Mouse (Mus musculus) kidney, embryonic 15.5 days (tissue): Measurements from ENCODE around the gene Crhr1. TPM values are rescaled to one million over a fixed set of nuclear protein-coding genes. Genes with fewer than 3 reads are reported as not detected.
A peak's percentile ranks its signal among the peaks of the same experiment; 100 is the strongest.

Experiments
- ATAC-seq: fragments of 200-750 bp; cut with Nextera tagmentation; replicated peaks from 2 replicates; pipeline ENCODE4 v1.8.0; 2017; ENCODE audit warnings: moderate TSS enrichment; ENCODE audit not compliant: low FRiP score
- H3K27ac ChIP-seq: fragments of 300-500 bp; sonication (generic); 2 replicates; pipeline ENCODE4 v1.5.1; 2015; ENCODE audit warnings: mild to moderate bottlenecking, inconsistent platforms
- H3K27me3 ChIP-seq: fragments of 300-500 bp; sonication (generic); 2 replicates; pipeline ENCODE4 v1.6.1; 2015; ENCODE audit warnings: inconsistent platforms
- H3K36me3 ChIP-seq: fragments of 300-500 bp; sonication (generic); 2 replicates; pipeline ENCODE4 v1.6.1; 2015; ENCODE audit warnings: inconsistent platforms
- H3K4me1 ChIP-seq: fragments of 300-500 bp; sonication (generic); 2 replicates; pipeline ENCODE4 v1.6.1; 2015; ENCODE audit warnings: inconsistent platforms
- H3K4me2 ChIP-seq: fragments of 300-500 bp; sonication (generic); 2 replicates; pipeline ENCODE4 v1.6.1; 2015; ENCODE audit warnings: moderate library complexity, mild to moderate bottlenecking, inconsistent platforms
- H3K4me3 ChIP-seq: fragments of 300-500 bp; sonication (generic); replicated peaks from 2 replicates; pipeline ENCODE4 v1.5.1; 2015; ENCODE audit warnings: mild to moderate bottlenecking, inconsistent platforms
- H3K9ac ChIP-seq: fragments of 300-500 bp; sonication (generic); 2 replicates; pipeline ENCODE4 v1.6.1; 2015; ENCODE audit warnings: mild to moderate bottlenecking, inconsistent platforms
- H3K9me3 ChIP-seq: fragments of 300-500 bp; sonication (generic); replicated peaks from 2 replicates; pipeline ENCODE4 v1.6.1; 2016; ENCODE audit warnings: inconsistent platforms
- WGBS: fragments of 180-500 bp; shearing (Covaris S2); methylation state at CpG from one replicate; pipeline ENCODE4 v1.1.7; 2015; ENCODE audit warnings: mixed read lengths; 5-methylcytosine and 5-hydroxymethylcytosine counted together
- polyA plus RNA-seq: library from polyadenylated mRNA; unstranded; fragments of >200 nt; fragmentation: Nextera tagmentation; extraction: Ambion mirVana; gene quantifications from 2 replicates; pipeline ENCODE4 v1.2.1, GENCODE M21; 2015

Gene Crhr1
- polyA plus RNA-seq, result 0.06 and 0.13 TPM in 2 replicates

DNA sequence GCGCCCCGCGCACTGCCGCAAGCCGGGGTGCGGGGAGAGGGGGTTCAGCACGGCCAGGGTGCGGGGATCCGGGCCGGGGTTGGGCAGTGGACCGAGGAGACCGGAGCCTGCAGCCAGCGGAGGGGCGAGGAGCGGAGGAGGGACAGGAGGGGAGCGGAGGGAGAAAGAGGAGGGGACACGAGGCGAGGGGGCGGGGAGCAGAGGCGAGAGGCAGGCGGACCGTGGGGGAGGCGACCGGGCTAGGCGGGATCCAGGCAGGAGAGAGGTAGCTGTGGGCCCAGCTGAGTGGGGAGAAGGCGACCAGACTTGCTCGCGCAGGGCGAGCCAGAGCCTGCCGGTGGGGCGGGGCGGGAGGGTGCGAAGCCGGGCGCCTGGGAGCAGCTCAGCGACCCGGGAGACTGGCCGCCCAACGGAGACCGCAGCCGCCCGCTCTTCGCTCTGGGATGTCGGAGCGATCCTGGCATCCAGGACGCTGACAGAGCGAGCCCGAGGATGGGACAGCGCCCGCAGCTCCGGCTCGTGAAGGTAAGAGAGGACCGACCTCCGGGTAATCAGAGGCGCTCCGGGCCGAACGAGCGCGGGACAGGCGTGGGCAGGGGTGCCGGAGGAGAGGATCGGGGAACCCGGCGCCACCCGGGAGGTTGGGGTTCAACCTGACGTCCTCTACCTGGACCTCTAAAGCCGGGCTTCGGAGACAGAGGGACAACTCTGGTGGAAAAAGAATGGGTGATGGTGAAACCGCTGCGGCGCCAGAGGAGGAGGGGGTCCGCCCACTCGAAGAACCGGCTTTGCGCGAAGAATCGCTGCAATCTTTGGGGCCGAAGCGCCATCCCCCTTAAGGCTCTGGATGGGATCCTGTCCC is at the start of gene Crhr1:
Crhr1 (plus strand) TSS at position 276 of the 862 bp plus-strand sequence.
- H3K4me3 ChIP-seq, result peak within 1 kb of the TSS; percentile 56
- H3K9ac ChIP-seq, result peak within 1 kb of the TSS; percentile 43
- H3K9me3 ChIP-seq, result no peaks in the 10 kb centered on the region
- no peaks in the 10 kb centered on the region for H3K36me3 ChIP-seq
- ATAC-seq, result peak; percentile 50
- 1% methylated on average over 77 of the region's 80 CpGs for WGBS
- peaks cover 82% of the 10 kb centered on the region for H3K27me3 ChIP-seq
- H3K27ac ChIP-seq, result no peak within 1 kb of the TSS
- peak within 1 kb of the TSS; percentile 96 for H3K4me2 ChIP-seq
- H3K4me1 ChIP-seq, result peaks cover 25% of the 10 kb centered on the region

DNA sequence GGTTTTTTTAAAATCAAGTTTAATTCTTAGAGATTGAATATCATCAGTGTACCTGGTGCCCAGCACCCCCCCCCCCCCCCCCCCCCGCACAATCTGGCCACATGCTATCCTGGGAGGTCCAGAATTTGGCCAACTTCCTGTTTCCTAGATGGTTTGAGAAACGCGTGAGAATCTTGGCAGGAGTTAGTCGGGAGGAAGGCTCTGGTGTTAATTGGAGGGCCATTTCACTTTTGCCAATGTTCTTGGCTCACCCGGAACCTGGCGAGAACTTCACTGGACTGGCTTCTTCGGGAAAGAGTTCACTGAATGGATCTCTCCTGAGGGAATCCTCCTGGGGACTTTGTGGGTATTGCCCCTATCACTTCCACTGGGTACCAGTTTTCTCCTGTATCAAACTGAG is 49.4 kb upstream of the Crhr1 start:
- H3K4me2 ChIP-seq, result no peak overlapping the region
- no peak overlapping the region for H3K9ac ChIP-seq
- H3K4me1 ChIP-seq, result 0 out of 2 replicates have a peak, but pooled peaks cover 3% of the 10 kb centered on the region
- H3K27ac ChIP-seq, result no peak overlapping the region
- no peaks in the 10 kb centered on the region for H3K9me3 ChIP-seq
- no peak overlapping the region for H3K4me3 ChIP-seq
- ATAC-seq, result no peak
- 82% methylated on average over 7 of the region's 7 CpGs for WGBS
- no peaks in the 10 kb centered on the region for H3K27me3 ChIP-seq
- no peaks in the 10 kb centered on the region for H3K36me3 ChIP-seq

DNA sequence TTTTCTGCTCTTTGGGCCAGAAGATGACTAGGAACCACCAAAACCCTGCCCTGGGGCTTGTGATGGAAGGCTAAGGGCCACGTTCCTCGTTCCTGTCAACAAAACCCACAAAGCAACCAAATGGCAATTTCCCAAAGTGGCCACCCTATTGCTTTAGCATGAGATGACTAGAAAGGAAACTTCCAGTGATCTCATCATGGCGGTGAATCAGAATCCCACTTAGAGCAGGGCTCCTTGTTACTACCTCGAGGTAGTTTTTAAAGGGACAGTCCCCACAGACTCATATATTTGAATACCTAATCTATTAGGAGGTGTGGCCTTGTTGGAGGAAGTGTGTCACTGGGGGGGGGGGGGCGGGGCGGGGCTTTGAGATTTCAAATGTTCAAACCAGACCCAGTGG is 48.9 kb upstream of the Crhr1 start:
- Histone ChIP-seq H3K27me3 (no peaks in the 10 kb centered on the region), H3K4me1 (0 out of 2 replicates have a peak, but pooled peaks cover 3% of the 10 kb centered on the region), H3K9ac (no peak overlapping the region), H3K27ac (no peak overlapping the region), H3K4me2 (no peak overlapping the region), H3K9me3 (no peaks in the 10 kb centered on the region), H3K36me3 (no peaks in the 10 kb centered on the region), H3K4me3 (no peak overlapping the region)
- 76% methylated on average over 6 of the region's 6 CpGs for WGBS
- no peak for ATAC-seq

DNA sequence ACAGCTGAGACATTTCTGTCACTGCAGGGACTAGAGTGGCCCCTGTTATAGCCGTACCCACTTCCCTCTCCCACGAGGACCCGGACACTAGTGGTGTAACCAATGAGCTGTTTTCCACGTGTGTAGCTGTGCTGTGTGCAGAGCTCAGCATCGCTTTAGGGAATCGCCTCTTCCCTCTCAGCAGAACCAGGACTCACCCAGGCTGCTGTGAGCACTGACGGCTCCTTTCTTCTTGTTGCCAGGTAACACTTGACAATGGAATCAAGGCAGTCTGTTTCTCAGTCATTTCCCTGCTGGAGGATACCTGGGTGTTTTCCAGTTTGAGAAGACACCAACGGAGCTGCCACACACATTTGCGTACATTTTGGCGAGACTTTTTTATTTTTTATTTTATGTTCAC is 44.1 kb upstream of the Crhr1 start:
- 70% methylated on average over 10 of the region's 10 CpGs for WGBS
- no peak overlapping the region for H3K9ac ChIP-seq
- no peak overlapping the region for H3K4me3 ChIP-seq
- no peak for ATAC-seq
- H3K36me3 ChIP-seq, result no peaks in the 10 kb centered on the region
- H3K9me3 ChIP-seq, result no peaks in the 10 kb centered on the region
- H3K27ac ChIP-seq, result no peak overlapping the region
- H3K4me1 ChIP-seq, result 0 out of 2 replicates have a peak, but pooled peaks cover 3% of the 10 kb centered on the region
- H3K4me2 ChIP-seq, result no peak overlapping the region
- H3K27me3 ChIP-seq, result no peaks in the 10 kb centered on the region

DNA sequence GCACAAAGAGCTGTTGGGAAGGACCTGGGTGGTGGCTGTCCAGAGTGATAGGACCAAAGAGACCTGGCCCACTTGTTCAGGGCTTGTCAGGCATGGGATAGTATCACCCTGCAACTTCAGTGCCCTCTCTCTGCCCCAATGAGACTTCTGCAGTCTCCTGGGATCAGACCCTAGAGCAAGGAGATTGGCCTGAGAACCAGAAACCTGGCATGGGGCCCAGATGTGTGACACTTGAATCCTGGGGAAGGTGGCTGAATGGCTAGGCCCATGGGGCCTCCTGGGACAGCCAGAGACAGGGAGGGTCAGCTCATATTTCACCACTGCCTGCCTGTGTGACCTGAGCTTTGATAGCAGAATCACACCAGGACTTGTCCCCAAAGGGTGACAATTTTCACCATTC is 41.9 kb upstream of the Crhr1 start:
- H3K36me3 ChIP-seq, result no peaks in the 10 kb centered on the region
- no peak for ATAC-seq
- no peaks in the 10 kb centered on the region for H3K27me3 ChIP-seq
- no peak overlapping the region for H3K4me3 ChIP-seq
- no peaks in the 10 kb centered on the region for H3K9me3 ChIP-seq
- H3K4me1 ChIP-seq, result no peaks in the 10 kb centered on the region
- H3K4me2 ChIP-seq, result no peak overlapping the region
- no peak overlapping the region for H3K9ac ChIP-seq
- no peak overlapping the region for H3K27ac ChIP-seq

DNA sequence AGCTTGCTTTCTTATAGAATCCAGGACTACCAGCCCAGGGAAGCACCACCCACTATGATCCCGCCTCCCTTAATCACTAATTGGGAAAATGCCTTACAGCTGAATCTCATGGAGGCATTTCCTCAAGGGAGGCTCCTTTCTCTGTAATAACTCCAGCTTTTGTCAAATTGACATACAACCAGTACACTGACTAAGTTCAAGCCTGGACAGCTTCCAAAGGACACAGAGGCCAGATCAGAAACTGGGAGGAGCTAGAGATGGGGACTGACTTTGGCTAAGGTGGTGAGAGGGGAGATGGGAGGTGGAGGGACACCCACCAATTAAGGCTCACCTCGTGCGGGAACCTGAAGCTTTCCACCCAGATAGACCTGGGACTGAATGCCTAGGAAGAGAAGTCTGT is 37.5 kb upstream of the Crhr1 start:
- Histone ChIP-seq H3K36me3 (no peaks in the 10 kb centered on the region), H3K4me3 (no peak overlapping the region), H3K27me3 (no peaks in the 10 kb centered on the region), H3K27ac (no peak overlapping the region), H3K9ac (no peak overlapping the region), H3K4me2 (no peak overlapping the region), H3K4me1 (no peaks in the 10 kb centered on the region), H3K9me3 (no peaks in the 10 kb centered on the region)
- WGBS, result 75% methylated on average over 3 of the region's 3 CpGs
- ATAC-seq, result no peak

DNA sequence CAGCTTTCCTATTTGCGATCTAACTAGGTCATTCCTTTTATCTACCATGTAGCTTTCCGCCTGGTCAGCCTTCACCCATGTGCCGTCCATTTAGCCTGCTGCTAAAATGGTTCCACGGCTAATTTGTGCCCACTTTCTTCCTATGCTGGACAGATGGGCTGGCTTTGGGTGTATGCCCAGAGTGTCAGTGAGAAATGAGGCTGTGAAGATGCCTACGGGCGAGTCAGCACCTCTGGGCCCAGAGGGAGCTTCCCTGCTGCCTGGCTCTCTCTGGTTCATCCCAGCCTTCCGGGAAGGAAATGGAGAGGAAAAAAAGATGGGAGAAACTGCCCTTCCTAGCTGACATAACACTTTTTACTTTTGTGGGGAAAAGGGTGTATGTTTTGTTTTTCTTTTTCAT is 36.1 kb upstream of the Crhr1 start:
- no peaks in the 10 kb centered on the region for H3K36me3 ChIP-seq
- no peaks in the 10 kb centered on the region for H3K9me3 ChIP-seq
- H3K4me2 ChIP-seq, result no peak overlapping the region
- ATAC-seq, result no peak
- no peak overlapping the region for H3K4me3 ChIP-seq
- no peak overlapping the region for H3K27ac ChIP-seq
- H3K4me1 ChIP-seq, result no peaks in the 10 kb centered on the region
- WGBS, result 86% methylated on average over 7 of the region's 7 CpGs
- peaks cover 8% of the 10 kb centered on the region; the same call in 1 of the 2 replicates for H3K27me3 ChIP-seq
- no peak overlapping the region for H3K9ac ChIP-seq

DNA sequence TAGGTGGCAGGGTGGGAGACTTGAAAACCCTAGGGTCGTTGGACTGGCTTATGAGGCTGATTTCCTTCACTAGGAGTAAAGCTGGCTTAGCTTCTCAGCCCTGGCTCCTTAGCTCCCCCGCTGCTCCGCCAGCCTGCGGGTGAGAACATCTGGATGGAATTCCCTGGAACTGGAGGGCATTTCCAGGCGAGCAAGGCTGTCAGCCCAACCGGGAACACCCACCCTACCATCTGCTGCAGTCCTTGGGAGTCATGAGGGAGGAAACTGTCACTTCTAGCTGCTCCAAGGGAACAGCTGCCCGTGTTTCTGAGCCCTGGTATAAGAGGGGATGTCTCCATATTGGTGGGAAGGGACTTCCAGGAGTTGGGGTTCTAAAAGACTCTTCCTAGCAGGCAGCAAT is 33.1 kb upstream of the Crhr1 start:
- 13% methylated on average over 7 of the region's 7 CpGs for WGBS
- no peak for ATAC-seq
- no peak overlapping the region for H3K27ac ChIP-seq
- H3K4me3 ChIP-seq, result no peak overlapping the region
- H3K4me2 ChIP-seq, result no peak overlapping the region
- no peak overlapping the region for H3K9ac ChIP-seq
- H3K36me3 ChIP-seq, result no peaks in the 10 kb centered on the region
- H3K4me1 ChIP-seq, result no peaks in the 10 kb centered on the region
- H3K27me3 ChIP-seq, result peaks cover 9% of the 10 kb centered on the region; the same call in 1 of the 2 replicates
- no peaks in the 10 kb centered on the region for H3K9me3 ChIP-seq

DNA sequence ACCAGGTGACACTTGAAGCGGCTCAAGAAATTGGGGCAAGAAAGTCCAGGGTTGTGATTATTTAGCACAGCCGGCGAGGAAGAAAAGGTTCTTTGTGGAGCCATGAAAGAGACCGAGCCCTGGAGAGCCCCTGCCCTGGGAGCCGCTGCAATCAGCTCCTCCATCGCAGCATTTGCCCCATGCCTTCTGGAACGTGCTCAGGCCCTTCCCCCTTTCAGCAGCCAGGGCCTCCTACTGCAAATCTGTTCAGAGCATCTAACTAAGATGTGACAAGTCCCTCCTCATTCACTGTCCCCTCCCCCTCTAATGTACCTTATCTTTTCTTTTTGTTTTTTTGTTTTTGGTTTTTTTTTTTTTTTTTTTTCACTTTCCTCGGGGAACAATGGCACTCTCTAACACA is 30.0 kb upstream of the Crhr1 start:
- WGBS, result 38% methylated on average over 8 of the region's 8 CpGs

DNA sequence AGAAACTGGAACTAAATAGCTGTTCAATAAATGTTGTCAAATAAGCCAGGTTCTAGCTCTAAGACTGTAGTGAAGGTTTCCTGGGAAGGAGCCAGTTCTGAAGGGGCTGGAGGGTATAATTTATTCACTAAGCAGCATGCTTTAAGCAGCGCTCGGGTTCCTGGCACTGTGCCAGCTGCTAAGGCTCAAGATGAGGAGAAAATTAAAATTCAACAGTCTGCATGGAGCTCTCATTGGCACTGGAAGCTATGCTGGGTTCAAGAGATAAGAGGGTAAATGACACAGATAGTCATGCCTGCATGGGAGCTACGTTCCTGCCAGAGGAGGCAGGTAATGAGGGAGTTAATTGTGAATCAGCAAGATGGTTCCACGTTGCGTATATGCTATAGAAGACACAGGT is 26.3 kb upstream of the Crhr1 start:
- no peak for ATAC-seq
- no peaks in the 10 kb centered on the region for H3K9me3 ChIP-seq
- H3K4me2 ChIP-seq, result no peak overlapping the region
- no peak overlapping the region for H3K4me3 ChIP-seq
- WGBS, result 53% methylated on average over 5 of the region's 5 CpGs
- no peaks in the 10 kb centered on the region for H3K36me3 ChIP-seq
- H3K27me3 ChIP-seq, result peaks cover 15% of the 10 kb centered on the region
- H3K4me1 ChIP-seq, result no peaks in the 10 kb centered on the region
- no peak overlapping the region for H3K27ac ChIP-seq
- H3K9ac ChIP-seq, result no peak overlapping the region

More for the DNA sequence above, 30.0 kb upstream of the Crhr1 start:
- Histone ChIP-seq H3K4me2 (no peak overlapping the region), H3K27me3 (peaks cover 18% of the 10 kb centered on the region), H3K9me3 (no peaks in the 10 kb centered on the region), H3K27ac (no peak overlapping the region), H3K4me1 (no peaks in the 10 kb centered on the region), H3K9ac (no peak overlapping the region), H3K36me3 (no peaks in the 10 kb centered on the region), H3K4me3 (no peak overlapping the region)
- no peak for ATAC-seq

DNA sequence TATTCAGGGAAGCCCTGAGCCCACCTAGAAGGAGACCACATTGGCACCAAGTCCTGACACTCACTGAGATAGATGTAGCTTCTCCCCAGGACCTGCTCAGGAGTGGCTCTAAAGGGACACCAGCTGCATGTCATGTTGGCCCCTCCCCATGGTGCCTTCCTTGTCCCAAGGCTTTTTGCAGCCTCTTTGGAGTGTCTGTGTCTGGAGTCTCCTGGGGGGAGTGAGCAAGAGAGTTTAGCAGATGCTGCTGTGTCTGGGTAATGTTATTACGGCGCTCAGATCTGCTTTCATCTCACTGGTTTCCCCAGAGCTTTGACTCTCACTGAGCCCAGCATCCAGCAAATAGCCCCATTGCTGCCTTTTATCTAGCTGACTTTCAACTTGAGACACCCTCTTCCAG is 25.7 kb upstream of the Crhr1 start:
- Histone ChIP-seq H3K4me2 (no peak overlapping the region), H3K4me1 (no peaks in the 10 kb centered on the region), H3K9me3 (no peaks in the 10 kb centered on the region), H3K27ac (no peak overlapping the region), H3K4me3 (no peak overlapping the region), H3K36me3 (no peaks in the 10 kb centered on the region), H3K9ac (no peak overlapping the region), H3K27me3 (peaks cover 11% of the 10 kb centered on the region; the same call in 1 of the 2 replicates)
- 36% methylated on average over 2 of the region's 2 CpGs for WGBS
- ATAC-seq, result no peak

DNA sequence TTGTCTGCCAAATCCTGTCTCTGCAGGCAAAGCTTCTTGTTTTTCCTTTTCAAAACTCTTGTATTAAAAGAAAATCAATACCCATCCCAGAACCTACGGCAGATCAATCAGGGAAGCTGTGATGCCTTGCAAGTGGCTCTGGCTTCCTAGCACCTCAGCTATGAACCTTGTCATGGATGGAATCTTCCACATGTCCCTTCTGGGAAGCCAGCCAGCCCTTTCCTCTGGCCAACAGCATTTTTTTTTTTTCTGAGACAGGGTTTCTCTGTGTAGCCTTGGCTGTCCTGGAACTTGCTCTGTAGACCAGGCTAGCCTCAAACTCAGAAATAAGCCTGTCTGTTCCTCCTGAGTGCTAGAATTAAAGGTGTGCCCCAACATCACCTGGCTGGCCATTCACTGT is 22.3 kb upstream of the Crhr1 start:
- 78% methylated on average over 1 of the region's 1 CpGs for WGBS
- Histone ChIP-seq H3K4me1 (peaks cover 7% of the 10 kb centered on the region; the same call in 1 of the 2 replicates), H3K4me3 (no peak overlapping the region)

More for the DNA sequence above, 22.3 kb upstream of the Crhr1 start:
- Histone ChIP-seq H3K9me3 (no peaks in the 10 kb centered on the region), H3K27me3 (peaks cover 11% of the 10 kb centered on the region; the same call in 1 of the 2 replicates), H3K36me3 (no peaks in the 10 kb centered on the region), H3K27ac (no peak overlapping the region), H3K4me2 (no peak overlapping the region), H3K9ac (no peak overlapping the region)
- ATAC-seq, result no peak
